Mouse (Mus musculus) adrenal gland, postnatal 25 days (tissue): ENCODE results near the gene Tns4. TPM values are rescaled to one million over a fixed set of nuclear protein-coding genes. Genes with fewer than 3 reads are reported as not detected.

Experiments used
- DNase-seq: peaks from one replicate; pipeline ENCODE4 v3.0.0; 2021; ENCODE audit warnings: mixed read lengths
- total RNA-seq: library from RNA; stranded (reverse); gene quantifications from 2 replicates; pipeline ENCODE4 v1.2.3, GENCODE M21; 2021

Tns4 gene
- total RNA-seq, 1 experiment from 2014 or later: 0.12 TPM

- DNase-seq: no peak
Observed at GRCm38 (mm10) chr11:99045159-99045889, 43.8 kb downstream of the Tns4 start.

GRCm38 (mm10) chr11:99044306-99044705 lies 44.8 kb downstream of the Tns4 start:
- no peak for DNase-seq

DNA sequence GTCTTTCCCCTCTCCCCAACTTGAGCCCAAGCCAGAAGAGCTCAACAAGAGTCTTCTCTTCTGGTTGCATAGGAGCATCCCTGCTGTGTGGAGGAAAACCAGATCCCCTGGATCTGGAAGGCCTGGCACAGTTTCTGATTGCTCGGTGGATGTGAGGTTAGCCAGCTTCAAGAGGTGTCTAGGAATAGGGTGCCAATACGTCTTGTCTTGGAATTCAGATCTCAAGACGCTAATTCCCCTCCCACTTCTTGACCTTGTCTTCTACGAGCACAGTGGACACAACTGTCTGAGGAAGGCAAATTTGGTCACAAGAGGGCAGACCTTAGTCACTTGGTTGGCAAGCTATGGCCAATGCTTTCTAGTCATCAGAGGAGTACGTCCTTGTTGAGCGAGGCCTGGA lies 45.5 kb downstream of the Tns4 start:
- DNase-seq: no peak

- peak; percentile 23 for DNase-seq
Observed at GRCm38 (mm10) chr11:99042834-99043431, 46.2 kb downstream of the Tns4 start.

DNA sequence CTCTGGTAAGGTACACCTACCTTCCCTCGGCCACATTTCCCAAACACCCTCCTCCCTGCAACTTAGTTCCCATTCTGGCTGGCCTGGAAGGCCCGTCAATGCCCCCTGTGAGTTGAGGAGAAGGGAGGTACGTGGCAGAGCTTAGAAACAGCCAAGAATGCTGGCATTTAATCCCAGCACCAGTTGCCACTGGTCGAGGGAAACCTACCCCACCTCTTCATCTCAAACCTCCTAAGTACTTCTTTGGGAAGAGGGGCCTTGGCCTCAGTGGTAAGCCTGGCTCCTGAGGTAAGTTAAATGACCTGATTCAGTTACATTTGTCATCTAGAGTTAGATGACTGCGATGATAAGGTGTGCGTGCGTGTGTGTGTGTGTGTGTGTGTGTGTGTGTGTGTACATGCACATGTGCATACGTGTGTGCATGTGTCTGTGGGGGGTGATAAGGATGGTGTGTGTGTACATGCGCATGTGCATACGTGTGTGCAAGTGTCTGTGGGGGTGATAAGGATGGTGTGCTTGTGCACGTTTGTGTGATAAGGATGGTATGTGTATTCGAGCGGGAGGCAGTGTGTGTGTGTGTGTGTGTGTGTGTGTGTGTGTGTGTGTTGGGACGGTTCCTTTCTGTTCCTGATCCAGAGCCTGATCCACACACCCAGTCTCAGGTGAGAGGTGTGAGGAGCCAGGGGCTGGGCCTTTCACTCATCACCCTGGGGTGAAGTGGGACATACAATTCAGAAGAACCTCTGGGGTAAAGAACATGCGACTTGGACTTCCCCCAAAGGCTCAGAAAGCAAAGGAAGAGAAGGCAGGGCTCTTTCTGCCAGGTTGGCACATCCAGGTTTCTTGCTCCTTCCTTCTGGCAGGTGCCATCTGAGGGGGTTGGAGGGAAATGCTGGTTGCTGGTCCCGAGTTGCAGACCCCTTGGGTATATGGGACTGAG lies 47.0 kb downstream of the Tns4 start:
- DNase-seq: no peak

DNA sequence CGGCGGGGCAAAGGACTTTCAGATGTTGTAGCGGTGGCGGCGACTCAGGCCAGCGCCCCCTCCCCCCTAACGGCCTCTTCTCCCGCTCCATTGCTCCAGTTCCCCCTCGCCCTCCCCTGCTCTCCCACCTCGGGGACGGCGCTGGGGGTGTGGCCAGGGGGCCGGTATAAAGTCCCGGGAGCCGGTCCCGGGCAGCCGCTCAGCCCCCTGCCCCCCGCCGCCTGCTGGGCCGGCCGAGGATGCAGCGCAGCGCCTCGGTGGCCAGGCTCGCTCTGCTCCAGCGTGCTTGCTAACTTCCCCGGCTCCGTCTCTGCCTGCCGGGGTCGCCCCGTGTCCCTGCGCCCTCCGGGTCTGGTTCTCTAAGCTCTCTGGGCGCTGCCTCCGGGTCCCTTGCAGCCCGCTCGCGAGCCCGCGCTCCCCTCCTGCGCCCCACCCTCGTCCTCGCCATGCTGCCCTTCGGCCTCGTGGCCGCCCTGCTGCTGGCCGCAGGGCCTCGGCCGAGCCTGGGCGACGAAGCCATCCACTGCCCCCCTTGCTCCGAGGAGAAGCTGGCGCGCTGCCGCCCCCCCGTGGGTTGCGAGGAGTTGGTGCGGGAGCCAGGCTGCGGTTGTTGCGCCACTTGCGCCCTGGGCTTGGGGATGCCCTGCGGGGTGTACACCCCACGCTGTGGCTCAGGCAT lies 47.9 kb downstream of the Tns4 start, which contains the start of gene Igfbp4:
Gene Igfbp4 (plus strand): TSS at position 194 of the 679 bp plus-strand sequence.
- peak; percentile 55 for DNase-seq

GRCm38 (mm10) chr11:99040346-99040974 lies 48.6 kb downstream of the Tns4 start:
- DNase-seq: no peak

DNA sequence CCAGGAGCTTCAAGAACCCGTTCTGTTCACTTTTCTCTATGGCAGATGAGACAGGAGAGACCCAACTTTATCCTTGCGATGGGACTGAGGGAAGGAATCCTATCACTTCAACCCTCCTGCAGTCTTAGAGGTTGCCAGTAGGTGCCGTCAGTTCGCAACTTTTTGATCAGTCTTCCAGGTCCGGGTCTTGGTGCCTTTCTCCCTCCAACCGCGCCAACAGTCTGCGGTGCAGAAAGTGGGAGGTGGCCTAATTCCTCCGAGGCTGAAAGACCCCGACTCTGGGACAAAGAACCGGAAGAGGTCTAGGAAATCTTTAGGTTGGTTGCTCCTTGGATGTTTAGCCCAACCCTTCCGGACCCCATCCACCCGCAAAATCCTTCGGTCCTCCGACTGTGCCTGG lies 49.3 kb downstream of the Tns4 start:
- peak; percentile 67 for DNase-seq

- no peak for DNase-seq
Observed at GRCm38 (mm10) chr11:99036254-99036653, 52.9 kb downstream of the Tns4 start.

GRCm38 (mm10) chr11:99035350-99035749 lies 53.8 kb downstream of the Tns4 start:
- DNase-seq: no peak

DNA sequence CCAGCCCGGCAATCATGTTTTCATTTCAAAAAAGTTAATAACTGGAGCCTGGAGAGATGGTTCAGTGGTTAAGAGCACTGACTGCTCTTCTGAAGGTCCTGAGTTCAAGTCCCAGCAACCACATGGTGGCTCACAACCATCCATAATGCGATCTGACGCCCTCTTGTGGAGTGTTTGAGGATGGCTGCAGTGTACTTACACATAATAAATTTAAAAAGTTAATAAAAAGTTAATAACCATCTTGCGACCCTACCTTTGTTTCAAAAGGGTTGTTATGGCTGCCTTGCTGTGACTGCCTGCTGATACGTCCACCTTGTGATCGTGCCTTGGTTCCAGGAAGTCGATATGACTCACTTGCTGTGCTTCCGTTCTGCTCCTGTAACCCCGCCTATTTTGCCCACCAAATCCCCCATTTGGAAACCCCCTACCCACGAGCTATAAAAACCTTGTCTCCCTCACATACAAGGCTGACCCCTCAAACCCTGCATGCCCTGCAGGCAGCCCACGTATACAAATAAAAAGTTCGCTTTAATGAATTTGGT lies 62.1 kb downstream of the Tns4 start:
- DNase-seq: no peak

GRCm38 (mm10) chr11:99025878-99026277 lies 63.2 kb downstream of the Tns4 start:
- DNase-seq: no peak

DNA sequence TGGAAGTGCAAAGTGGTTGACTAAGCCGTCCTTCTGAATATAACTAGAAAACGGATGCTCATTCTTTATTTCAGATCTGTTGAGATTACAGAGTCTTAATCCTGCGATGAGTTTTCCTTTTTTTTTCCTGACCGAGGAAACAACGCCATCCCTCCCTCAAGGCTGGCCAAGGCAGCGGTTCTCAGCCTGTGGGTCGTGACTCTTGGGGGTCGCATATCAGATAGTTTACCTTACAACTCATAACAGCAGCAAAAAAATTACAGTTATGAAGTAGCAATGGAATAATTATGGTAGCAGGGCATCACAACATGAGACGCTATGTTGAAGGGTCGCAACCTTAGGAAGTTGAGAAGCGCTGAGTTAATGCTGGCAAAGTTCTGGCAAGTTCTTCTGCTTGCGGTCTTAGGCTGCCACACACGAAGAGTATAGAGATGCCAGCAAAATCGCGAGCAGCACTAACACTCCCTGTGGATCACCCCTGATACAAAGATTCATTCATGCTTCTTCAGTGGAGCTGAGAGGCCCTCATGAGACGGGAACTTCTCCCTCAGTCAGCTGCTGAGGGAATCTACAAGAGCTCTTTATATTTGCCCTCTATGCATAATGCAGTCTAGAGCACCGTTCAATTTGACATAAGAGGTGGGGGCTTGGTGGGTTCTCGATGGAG lies 64.5 kb downstream of the Tns4 start:
- no peak for DNase-seq

- peak; percentile 73 for DNase-seq
Observed at GRCm38 (mm10) chr11:99023500-99024467, 65.3 kb downstream of the Tns4 start, which contains the start of gene Top2a. TSS of gene Top2a (minus strand) at chr11:99024189.

GRCm38 (mm10) chr11:99023094-99023493 lies 66.0 kb downstream of the Tns4 start:
- no peak for DNase-seq

DNA sequence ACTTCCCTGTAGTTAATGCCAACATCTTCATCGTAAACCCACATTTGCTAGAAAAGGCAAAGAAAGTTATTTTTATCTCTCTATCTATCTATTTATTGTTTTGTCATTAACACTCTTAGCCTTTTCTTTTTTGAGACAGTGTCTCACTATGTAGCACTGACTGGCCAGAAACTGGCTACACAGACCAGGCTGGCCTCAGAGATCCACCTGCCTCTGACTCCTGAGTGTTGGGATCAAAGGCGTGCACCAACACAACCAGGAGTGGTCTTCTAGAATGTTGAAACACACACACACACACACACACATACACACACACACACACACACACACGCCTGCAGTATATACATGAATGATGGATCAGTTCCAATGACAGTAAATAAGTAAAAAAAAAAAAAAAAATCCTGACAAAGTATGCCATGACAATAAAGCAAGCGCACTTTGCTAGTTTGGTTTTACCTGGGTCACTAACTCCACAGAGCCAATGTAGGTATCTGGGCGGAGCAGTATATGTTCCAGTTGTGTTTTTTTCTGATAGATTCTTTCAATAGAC lies 66.6 kb downstream of the Tns4 start:
- no peak for DNase-seq

- no peak for DNase-seq
Observed at GRCm38 (mm10) chr11:99019844-99020243, 69.3 kb downstream of the Tns4 start.
